Mouse (Mus musculus) midbrain, embryonic 13.5 days (tissue): ENCODE measurements at regions not wholly inside any gene's neighbourhood (a gene's known extent, or its start where the extent isn't known, plus 50 kb on each side); places are given as distances from the start of the nearest gene placed in this dataset.

Source experiments
- ATAC-seq: fragments of 200-750 bp; cut with Nextera tagmentation; 2 replicates; pipeline ENCODE4 v1.8.0; 2017; ENCODE audit warnings: mild to moderate bottlenecking, moderate TSS enrichment, moderate library complexity
- H3K27ac ChIP-seq: fragments of 300-500 bp; sonication (generic); 2 replicates; pipeline ENCODE4 v1.5.1; 2015; ENCODE audit warnings: inconsistent platforms, mild to moderate bottlenecking, moderate library complexity
- H3K27me3 ChIP-seq: fragments of 300-500 bp; sonication (generic); 2 replicates; pipeline ENCODE4 v1.6.1; 2015; ENCODE audit warnings: mild to moderate bottlenecking, inconsistent platforms
- H3K36me3 ChIP-seq: fragments of 300-500 bp; sonication (generic); 2 replicates; pipeline ENCODE4 v1.6.1; 2015; ENCODE audit warnings: mild to moderate bottlenecking, inconsistent platforms
- H3K4me1 ChIP-seq: fragments of 300-500 bp; sonication (generic); replicated peaks from 2 replicates; pipeline ENCODE4 v1.6.1; 2015; ENCODE audit warnings: inconsistent platforms
- H3K4me2 ChIP-seq: fragments of 300-500 bp; sonication (generic); replicated peaks from 2 replicates; pipeline ENCODE4 v1.6.1; 2015; ENCODE audit warnings: moderate library complexity, mild to moderate bottlenecking, inconsistent platforms
- H3K4me3 ChIP-seq: fragments of 300-500 bp; sonication (generic); replicated peaks from 2 replicates; pipeline ENCODE4 v1.5.1; 2015; ENCODE audit warnings: mild to moderate bottlenecking, inconsistent platforms
- H3K9ac ChIP-seq: fragments of 300-500 bp; sonication (generic); replicated peaks from 2 replicates; pipeline ENCODE4 v1.6.1; 2015; ENCODE audit warnings: mild to moderate bottlenecking, inconsistent platforms
- H3K9me3 ChIP-seq: fragments of 300-500 bp; sonication (generic); 2 replicates; pipeline ENCODE4 v1.6.1; 2016; ENCODE audit warnings: mild to moderate bottlenecking, inconsistent platforms
- WGBS: fragments of 180-500 bp; shearing (Covaris S2); methylation state at CpG from one replicate; pipeline ENCODE4 v1.1.7; 2015; 5-methylcytosine and 5-hydroxymethylcytosine counted together

DNA sequence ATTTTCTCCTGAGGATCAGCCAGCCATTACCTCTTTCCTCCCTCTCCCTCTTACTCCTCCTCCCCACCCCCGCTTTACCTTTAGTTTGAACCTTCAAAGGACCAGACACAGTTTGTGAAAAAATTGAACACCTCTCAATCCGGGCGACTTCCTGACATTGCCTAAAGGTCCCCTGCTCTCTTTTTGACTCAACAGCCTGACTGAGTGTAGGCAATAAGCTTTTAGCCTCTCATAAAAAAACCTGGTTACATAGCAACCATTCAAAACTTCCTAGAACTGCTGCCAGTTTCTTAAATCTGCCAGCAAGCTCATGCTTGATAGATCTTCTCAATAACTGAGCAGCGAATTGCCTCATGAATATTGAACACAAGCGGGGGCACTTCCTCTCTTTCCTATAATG is 71.7 kb downstream of the Zfp945 start:
- H3K9me3 ChIP-seq: peaks cover 47% of the 10 kb centered on the region

GRCm38 (mm10) chr17:22784481-22784880 is 82.5 kb downstream of the Zfp945 start:
- no peak for ATAC-seq
- Histone ChIP-seq H3K9me3 (peaks cover 22% of the 10 kb centered on the region), H3K4me3 (no peak overlapping the region), H3K4me2 (no peak overlapping the region), H3K36me3 (peaks cover 44% of the 10 kb centered on the region), H3K27ac (no peak overlapping the region), H3K27me3 (no peaks in the 10 kb centered on the region), H3K4me1 (no peaks in the 10 kb centered on the region), H3K9ac (no peak overlapping the region)
- WGBS: 91% methylated on average over 2 of the region's 2 CpGs

More for the DNA sequence above, 71.7 kb downstream of the Zfp945 start:
- H3K4me1 ChIP-seq: no peaks in the 10 kb centered on the region
- no peak overlapping the region for H3K4me2 ChIP-seq
- no peaks in the 10 kb centered on the region for H3K27me3 ChIP-seq
- no peak overlapping the region for H3K27ac ChIP-seq
- H3K4me3 ChIP-seq: no peak overlapping the region
- ATAC-seq: no peak
- H3K9ac ChIP-seq: no peak overlapping the region
- H3K36me3 ChIP-seq: peaks cover 38% of the 10 kb centered on the region
- 65% methylated on average over 5 of the region's 5 CpGs for WGBS

DNA sequence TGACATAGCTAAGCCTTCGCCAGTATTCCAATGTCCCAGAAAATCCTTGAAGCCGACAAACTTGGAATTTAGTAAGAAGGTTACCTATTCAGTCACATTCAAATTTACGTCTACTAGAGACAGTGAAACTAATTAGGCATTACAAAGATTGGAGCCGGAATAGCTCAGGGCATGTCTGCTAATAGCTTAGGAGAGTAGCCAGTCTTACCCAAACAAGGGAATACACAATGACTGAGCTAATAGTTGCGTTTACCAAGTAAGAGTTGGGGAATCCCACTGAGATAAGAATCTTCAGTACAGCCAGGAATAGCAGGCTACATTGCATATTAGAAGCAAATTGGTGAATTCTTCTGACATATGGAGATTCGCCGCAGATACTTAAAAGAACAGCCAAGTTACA is 121.2 kb downstream of the Zfp945 start:
- no peak for ATAC-seq
- H3K36me3 ChIP-seq: no peaks in the 10 kb centered on the region
- no peak overlapping the region for H3K4me2 ChIP-seq
- H3K9ac ChIP-seq: no peak overlapping the region
- H3K27me3 ChIP-seq: no peaks in the 10 kb centered on the region
- no peaks in the 10 kb centered on the region for H3K4me1 ChIP-seq
- no peak overlapping the region for H3K4me3 ChIP-seq
- 61% methylated on average over 7 of the region's 7 CpGs for WGBS
- no peaks in the 10 kb centered on the region for H3K9me3 ChIP-seq
- H3K27ac ChIP-seq: no peak overlapping the region

DNA sequence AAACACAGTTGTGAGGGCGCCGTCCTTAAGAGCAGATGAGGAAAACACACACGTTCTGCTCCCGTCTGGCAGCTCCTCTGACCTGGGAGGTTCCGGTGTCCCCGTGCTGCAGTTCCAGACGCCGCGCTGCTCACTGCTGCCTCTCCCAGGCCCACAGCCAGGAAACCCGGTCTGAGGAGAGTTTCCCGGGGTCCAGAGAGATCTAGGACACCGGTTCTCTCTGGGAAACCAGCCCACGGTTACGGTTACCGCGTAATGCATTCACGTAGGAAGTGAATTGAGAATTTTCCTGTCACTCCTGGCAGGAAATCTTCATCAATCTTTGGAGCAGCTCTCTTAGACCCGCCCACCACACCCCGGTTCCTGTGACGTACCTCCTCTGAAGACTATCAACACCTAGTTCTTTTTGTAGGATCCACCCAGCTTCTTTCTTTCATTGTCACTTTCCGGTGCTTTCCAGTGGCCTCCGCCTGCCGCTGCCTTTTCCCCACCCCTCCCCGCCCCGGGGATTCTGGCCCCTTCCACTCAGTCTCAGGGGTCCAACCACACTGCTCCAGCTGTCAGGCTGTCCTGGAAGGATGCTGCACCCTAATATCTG is 127.3 kb downstream of the Zfp945 start:
- peak; percentile 93 for ATAC-seq
- WGBS: under 1% methylated on average over 25 of the region's 25 CpGs
- Histone ChIP-seq H3K27me3 (no peaks in the 10 kb centered on the region), H3K9me3 (0 out of 2 replicates have a peak, but pooled peaks cover 15% of the 10 kb centered on the region), H3K4me1 (peaks cover 11% of the 10 kb centered on the region), H3K4me3 (peak overlapping the region; percentile 68), H3K9ac (peak overlapping the region; percentile 78), H3K36me3 (peaks cover 19% of the 10 kb centered on the region), H3K4me2 (peak overlapping the region; percentile 65), H3K27ac (peak overlapping the region; percentile 90)

GRCm38 (mm10) chr17:22739173-22739572 is 127.8 kb downstream of the Zfp945 start:
- 14% methylated on average over 12 of the region's 12 CpGs for WGBS
- no peak for ATAC-seq
- H3K9me3 ChIP-seq: peaks cover 19% of the 10 kb centered on the region; the same call in 1 of the 2 replicates
- peaks cover 21% of the 10 kb centered on the region for H3K36me3 ChIP-seq
- peak overlapping the region; percentile 90 for H3K27ac ChIP-seq
- no peaks in the 10 kb centered on the region for H3K27me3 ChIP-seq
- H3K4me3 ChIP-seq: peak overlapping the region; percentile 68
- peak overlapping the region; percentile 65 for H3K4me2 ChIP-seq
- H3K9ac ChIP-seq: peak overlapping the region; percentile 78
- peaks cover 11% of the 10 kb centered on the region for H3K4me1 ChIP-seq

DNA sequence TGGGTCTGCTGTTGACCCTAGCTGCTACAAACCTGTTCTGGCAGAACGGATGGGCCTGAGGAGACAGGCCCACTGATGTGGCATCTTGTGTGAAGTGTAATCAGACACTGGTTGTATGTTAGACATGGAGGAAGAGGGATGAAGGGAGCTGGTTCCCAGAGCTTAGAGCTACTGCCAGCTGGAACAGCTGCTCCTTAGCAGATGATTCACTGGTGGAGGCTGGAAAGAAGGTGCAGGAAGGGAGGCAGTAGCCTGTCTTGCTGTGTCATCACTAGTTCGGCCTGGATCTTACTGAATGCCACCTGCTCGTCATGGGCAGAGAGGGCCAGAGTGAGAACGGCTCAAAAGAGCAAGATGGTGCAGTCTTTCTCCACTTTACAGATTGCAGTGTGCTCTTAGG is 130.6 kb downstream of the Zfp945 start:
- Histone ChIP-seq H3K9ac (no peak overlapping the region), H3K27ac (no peak overlapping the region), H3K9me3 (peaks cover 33% of the 10 kb centered on the region), H3K4me3 (no peak overlapping the region), H3K27me3 (no peaks in the 10 kb centered on the region), H3K4me1 (peaks cover 11% of the 10 kb centered on the region), H3K4me2 (no peak overlapping the region), H3K36me3 (peaks cover 30% of the 10 kb centered on the region)
- ATAC-seq: no peak
- 93% methylated on average over 4 of the region's 4 CpGs for WGBS
